Mouse (Mus musculus): ENCODE results near the gene Pgam5.
A peak's percentile ranks its signal among the peaks of the same experiment; 100 is the strongest.

Pgam5 gene

DNA sequence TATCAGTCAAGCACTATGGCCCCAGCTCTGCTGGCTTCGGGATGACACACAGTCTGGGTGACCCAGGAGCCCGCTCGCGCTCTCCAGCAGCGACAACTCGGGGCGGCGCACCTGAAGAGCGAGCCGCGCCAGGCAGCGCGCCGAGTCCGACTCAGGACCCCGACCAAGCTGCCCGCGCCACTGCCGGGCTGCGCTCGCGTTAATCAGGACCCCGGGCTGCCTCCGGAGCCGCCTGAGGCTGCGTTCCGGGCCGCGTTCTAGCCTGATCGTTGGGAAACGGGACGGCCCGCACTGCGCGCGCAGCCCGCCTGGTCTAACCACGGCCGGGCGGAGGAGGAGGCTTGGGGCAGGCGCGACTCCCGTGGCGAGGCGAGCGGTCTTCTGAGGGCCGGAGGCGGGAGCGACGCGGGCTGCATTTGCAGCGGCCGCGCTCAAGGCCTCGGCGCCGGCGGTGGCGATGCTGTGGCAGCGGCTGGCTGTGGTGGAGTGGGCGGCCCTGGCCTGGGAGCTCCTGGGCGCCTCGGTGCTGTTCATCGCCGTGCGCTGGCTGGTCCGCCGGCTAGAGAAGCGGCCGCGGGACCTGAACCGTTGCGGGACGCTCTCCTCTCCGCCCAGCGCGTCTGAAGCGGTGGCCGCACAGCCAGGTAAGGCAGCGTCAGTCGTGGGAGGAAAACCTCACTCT, 38.8 kb downstream of the Pgam5 start, which contains the start of gene Ankle2:
Gene Ankle2 (plus strand): TSS at position 225 of the 682 bp plus-strand sequence.
- peak; percentile 91 to 95 for DNase-seq (ENCODE audit: low read depth in 2 of 2, low spot score in 2 of 2)

DNA sequence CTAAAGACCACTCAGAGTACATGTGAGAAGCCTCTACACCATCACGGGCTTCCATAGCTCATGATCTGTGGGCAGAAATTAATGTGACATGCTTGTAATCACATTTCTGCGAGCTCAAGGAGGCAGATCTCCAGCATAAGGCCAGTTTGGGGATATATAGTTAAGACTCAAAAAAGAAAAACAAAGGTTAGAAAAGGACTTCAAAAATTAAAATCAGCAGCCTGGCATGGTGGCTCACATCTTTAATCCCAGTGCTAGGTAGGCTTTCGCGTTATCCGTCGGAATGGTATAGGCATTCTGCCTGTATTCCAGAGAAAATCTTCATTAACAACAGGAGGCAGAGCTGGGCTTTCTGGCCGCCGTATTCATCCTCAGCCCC, 39.3 kb downstream of the Pgam5 start:
- DNase-seq (ENCODE audit: low read depth in 2 of 2, low spot score in 2 of 2) = no peak

DNA sequence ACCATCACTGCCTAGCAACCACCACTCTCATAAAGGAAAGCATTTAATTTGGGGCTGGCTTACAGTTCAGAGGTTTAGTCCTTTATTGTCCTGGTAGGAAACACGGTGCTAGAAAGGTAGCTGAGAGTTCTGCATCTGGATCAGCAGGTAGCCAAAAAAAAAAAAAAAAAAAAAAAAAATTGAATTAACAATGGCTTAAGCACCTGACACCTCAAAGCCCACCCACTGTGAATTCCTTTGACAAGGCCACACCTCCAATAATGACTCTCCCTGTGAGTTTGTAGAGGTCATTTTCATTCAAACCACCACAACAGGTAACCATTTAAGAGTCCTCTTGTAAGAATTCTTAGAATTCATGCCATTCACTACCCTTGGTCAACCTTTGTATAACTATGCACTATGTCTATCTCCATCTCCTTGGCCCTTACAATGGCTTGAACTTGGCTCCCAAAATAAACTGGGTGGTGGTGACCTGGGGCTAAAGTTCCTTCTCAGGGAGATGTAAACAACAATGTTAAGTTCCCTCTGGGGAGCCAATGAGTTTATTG, 42.3 kb downstream of the Pgam5 start:
- no peak for DNase-seq (ENCODE audit: low read depth in 2 of 2, low spot score in 2 of 2)

DNA sequence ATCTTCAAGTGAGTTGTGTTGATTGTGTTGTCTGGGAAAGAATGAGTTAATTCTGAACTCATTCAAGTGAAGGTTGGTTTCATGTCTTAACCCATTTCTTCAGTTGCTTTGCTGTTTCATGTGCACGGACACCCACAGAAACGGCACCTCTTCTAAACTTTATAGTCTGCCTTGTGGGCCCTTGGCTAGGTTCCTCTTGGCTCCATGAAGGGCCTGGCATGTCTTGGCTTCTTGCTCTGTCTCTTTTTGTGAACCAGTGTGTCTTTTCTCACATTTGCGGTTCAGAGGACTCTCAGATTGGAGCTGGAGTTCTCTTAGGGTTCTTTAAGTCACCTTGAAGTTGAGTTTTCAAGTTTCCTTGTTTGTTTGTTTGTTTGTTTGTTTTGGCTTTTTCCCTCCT, 44.7 kb downstream of the Pgam5 start:
- no peak for DNase-seq (ENCODE audit: low read depth in 2 of 2, low spot score in 2 of 2)

DNA sequence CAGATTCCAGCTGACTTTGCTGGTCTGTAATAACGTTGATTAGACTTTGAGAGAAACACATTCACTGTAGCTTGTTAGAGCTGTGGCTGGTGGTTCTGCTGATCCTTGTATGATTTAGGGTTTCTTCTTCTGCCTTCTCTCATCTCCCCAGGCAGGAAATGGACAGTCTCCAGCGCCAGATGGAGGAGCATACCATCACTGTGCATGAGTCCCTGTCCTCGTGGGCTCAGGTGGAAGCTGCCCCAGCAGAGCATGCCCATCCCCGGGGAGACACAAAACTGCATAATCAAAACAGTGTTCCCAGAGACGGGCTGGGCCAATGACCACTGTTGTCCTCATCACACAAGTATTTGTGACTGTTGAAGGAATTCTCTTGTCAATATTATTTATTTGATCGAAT, 47.0 kb downstream of the Pgam5 start:
- no peak for DNase-seq (ENCODE audit: low read depth in 2 of 2, low spot score in 2 of 2)

DNA sequence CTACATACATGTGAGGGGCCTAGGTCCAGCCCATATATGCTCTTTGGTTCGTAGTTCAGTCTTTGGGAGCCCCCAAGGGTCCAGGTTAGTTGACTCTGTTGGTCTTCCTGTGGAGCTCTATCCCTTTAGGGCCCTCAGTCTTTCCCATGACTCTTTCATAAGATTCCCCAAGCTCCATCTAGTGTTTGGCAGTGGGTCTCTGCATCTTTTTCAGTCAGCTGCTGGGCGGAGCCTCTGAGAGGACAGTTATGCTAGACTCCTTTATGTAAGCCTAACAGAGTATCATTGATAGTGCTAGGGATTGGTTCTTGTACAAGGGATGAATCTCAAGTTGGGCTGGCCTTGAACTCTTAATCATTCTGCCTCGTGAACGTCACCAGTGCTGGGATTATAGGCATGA, 49.4 kb downstream of the Pgam5 start:
- DNase-seq (ENCODE audit: low read depth in 2 of 2, low spot score in 2 of 2) = no peak

DNA sequence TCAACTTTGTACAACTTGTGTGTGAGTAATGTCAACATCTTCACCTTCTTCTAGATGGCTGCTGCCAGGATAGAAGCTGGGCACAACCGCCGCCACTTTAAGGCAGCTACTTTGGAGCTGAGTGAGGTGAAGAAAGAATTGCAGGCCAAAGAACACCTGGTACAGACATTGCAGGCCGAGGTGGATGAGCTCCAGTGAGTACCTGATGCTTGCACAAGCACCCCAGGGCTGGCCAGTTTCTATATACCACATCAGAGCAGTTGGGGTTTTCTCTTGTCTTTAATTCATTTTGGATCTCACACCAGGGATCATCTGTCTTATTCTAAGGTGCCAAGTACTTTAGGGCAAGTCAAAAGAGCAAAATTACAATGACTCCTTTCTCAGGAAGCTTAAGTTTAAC, 52.9 kb downstream of the Pgam5 start:
- no peak for DNase-seq (ENCODE audit: low read depth in 2 of 2, low spot score in 2 of 2)

DNA sequence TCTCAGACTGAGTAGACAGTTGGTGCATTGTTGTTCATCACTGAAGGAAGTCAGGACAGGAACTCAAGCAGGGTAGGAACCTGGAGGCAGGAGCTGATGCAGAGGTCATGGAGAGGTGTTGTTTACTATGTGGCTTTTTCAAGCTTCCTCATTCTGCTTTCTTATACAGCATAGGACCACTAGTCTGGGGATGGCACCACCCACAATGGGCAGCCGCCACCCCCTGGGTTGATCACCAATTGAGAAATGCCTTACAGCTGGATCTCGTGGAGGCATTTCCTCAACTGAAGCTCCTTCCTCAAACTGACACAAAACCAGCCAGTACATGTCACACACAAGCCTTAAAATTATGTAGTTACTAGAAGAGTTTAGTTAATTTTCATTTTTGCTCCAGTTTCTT, 58.4 kb downstream of the Pgam5 start:
- no peak for DNase-seq (ENCODE audit: low read depth in 2 of 2, low spot score in 2 of 2)

Data from CD8-positive naive resting alpha-beta T cell, adult 2 months (primary cell).